Mouse (Mus musculus) CH12.LX (cell line): ENCODE data around the gene Epop.

ENCODE experiments used
- CTCF ChIP-seq, 2 experiments: IDR thresholded peaks in 1 of 2; conservative IDR thresholded peaks in 1 of 2; 2 replicates each; pipeline ENCODE4 v1.5.1; 2011 to 2012; ENCODE audit warnings: low read depth in 2 of 2, low read length in 2 of 2, improper control_type of control experiment in 1 of 2, inconsistent platforms in 1 of 2, mild to moderate bottlenecking in 1 of 2, moderate library complexity in 1 of 2
- E2F4 ChIP-seq: IDR thresholded peaks from 2 replicates; pipeline ENCODE4 v1.6.1; 2011; ENCODE audit warnings: low read depth, low read length, improper control_type of control experiment; ENCODE audit not compliant: insufficient replicate concordance
- EP300 ChIP-seq: IDR thresholded peaks from 2 replicates; pipeline ENCODE4 v1.6.1; 2011; ENCODE audit warnings: low read length, improper control_type of control experiment
- GABPA ChIP-seq: IDR thresholded peaks from 2 replicates; pipeline ENCODE4 v1.6.1; 2012; ENCODE audit warnings: low read depth, low read length, improper control_type of control experiment, inconsistent platforms; ENCODE audit not compliant: insufficient replicate concordance
- JUND ChIP-seq: conservative IDR thresholded peaks from 2 replicates; pipeline ENCODE4 v1.6.1; 2011; ENCODE audit warnings: low read depth, low read length, improper control_type of control experiment
- NELFE ChIP-seq: IDR thresholded peaks from 2 replicates; pipeline ENCODE4 v1.6.1; 2011; ENCODE audit warnings: low read depth, low read length, improper control_type of control experiment
- POLR2A ChIP-seq: IDR thresholded peaks from 2 replicates; pipeline ENCODE4 v1.6.1; 2011; ENCODE audit warnings: low read depth, mild to moderate bottlenecking, improper control_type of control experiment, low read length
- RCOR1 ChIP-seq: conservative IDR thresholded peaks from 2 replicates; pipeline ENCODE4 v1.6.1; 2012; ENCODE audit warnings: low read depth, mild to moderate bottlenecking, inconsistent platforms, low read length, improper control_type of control experiment
- SIN3A ChIP-seq: IDR thresholded peaks from 2 replicates; pipeline ENCODE4 v1.6.1; 2012; ENCODE audit warnings: low read length, improper control_type of control experiment, inconsistent platforms
- SMC3 ChIP-seq: IDR thresholded peaks from 2 replicates; pipeline ENCODE4 v1.6.1; 2011; ENCODE audit warnings: low read depth, low read length, improper control_type of control experiment
- TBP ChIP-seq: conservative IDR thresholded peaks from 2 replicates; pipeline ENCODE4 v1.6.1; 2011; ENCODE audit warnings: low read depth, low read length, improper control_type of control experiment
- ZKSCAN1 ChIP-seq: IDR thresholded peaks from 2 replicates; pipeline ENCODE4 v1.6.1; 2012; ENCODE audit warnings: low read depth, inconsistent platforms, low read length, improper control_type of control experiment, borderline replicate concordance
- ZMIZ1 ChIP-seq: IDR thresholded peaks from 2 replicates; pipeline ENCODE4 v1.6.1; 2012; ENCODE audit warnings: low read depth, mild to moderate bottlenecking, inconsistent platforms, low read length, improper control_type of control experiment

- TF ChIP-seq CTCF (conservative IDR thresholded peaks at IDR 0.05 in 1 of 2, IDR thresholded peaks at IDR 0.05 in 1 of 2; ENCODE audit: low read depth in 2 of 2, low read length in 2 of 2) (no peak), EP300 (no peak), POLR2A (no peak), SMC3 (no peak), NELFE (no peak), ZKSCAN1 (no peak), ZMIZ1 (no peak), TBP (no peak), GABPA (no peak), RCOR1 (no peak), JUND (no peak), SIN3A (no peak), E2F4 (no peak)
Measured at GRCm38 (mm10) chr11:97677381-97677780, 47.9 kb upstream of the Epop start.
